Mouse (Mus musculus): Measurements from ENCODE around the gene Crybg3.
A peak's percentile ranks its signal among the peaks of the same experiment; 100 is the strongest.

The Crybg3 gene

DNA sequence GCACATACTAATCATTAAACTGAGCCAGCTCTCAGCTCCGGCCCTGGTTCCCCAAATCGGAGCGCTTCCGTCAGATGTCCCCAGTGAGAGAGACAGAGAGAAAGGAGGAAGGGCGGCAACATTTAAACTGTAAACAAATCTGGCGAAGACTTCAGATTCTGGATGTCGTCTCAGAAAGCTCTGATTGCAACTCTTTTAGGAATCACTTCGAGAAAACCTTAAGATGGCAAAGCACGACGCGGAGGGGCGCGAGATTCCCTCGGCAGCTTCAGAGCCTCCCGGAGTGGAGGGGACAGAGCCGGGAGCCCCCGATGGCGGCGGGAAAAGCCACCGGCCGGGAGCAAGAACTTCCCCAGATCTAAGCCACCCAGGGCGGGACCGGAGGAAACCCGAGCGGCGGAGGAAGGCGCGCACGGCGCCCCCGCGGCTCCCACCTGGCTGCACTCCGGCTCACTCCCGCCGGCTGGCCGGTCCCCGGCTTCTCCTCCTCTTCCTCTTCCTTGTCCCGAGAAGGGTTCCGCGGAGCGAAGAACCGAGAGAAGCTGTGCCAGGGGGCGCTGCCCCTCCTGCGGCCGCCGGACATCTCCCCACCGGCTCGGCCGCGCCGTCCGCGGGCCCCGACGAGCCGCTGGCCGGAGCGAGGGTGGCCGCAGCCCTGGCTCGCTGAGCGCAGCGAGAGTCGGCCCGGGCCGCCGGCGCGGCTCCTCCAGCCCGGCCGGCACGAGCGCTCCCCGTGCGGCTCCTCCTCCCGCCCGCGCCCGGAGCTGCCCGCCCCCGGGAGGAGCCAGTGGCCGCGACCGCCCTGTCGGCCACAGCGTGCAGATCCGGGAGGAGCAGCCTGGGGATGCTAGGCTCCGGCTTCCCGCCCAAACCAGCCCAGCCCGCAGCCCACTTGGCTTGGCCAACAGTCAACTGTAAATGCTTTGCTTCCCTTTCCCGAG, at the start of gene Crybg3:
Gene Crybg3, minus strand, starts transcription at position 669 of the 941 bp plus-strand sequence.
- peak; percentile 80 for DNase-seq (ENCODE audit: low spot score)

DNA sequence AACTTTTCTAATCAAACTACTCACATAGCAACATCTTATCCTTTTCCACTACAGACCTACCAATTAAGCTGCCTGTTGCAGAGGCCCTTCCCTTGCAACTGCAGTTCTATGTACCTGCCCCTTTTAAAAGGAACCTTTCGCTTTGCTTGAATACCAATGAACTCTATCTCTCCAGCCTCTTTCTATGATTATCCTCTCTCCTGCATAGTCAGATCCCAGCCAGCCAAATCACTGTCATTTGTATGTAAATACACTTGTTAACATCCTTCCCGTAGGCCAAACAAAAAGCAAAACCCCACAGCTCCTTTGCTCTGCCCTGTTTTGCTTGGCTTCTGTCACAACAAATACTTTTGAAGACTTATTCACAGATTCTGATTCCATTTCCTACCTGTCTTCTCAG, 43.0 kb upstream of the Crybg3 start:
- no peak for DNase-seq (ENCODE audit: low spot score)

DNA sequence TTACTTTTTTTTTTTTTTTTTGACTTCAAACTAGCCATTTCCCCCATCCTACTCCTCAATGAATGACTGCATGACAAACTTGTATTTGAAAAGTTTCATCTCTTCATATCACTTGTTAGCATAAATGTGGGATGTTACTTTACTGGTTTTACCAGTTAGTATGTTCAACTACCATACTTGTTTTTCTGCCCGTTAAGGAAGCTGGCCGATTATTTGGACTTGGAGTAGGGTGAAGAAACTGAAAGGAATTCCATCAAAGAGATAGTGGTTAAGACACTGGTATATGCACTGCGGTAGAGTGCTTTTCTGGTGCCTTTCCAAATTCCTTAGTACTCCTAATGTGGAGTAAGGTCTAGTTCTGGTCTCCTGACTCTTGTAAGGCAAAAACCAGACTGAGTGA, 39.2 kb upstream of the Crybg3 start:
- DNase-seq (ENCODE audit: low spot score), result no peak

DNA sequence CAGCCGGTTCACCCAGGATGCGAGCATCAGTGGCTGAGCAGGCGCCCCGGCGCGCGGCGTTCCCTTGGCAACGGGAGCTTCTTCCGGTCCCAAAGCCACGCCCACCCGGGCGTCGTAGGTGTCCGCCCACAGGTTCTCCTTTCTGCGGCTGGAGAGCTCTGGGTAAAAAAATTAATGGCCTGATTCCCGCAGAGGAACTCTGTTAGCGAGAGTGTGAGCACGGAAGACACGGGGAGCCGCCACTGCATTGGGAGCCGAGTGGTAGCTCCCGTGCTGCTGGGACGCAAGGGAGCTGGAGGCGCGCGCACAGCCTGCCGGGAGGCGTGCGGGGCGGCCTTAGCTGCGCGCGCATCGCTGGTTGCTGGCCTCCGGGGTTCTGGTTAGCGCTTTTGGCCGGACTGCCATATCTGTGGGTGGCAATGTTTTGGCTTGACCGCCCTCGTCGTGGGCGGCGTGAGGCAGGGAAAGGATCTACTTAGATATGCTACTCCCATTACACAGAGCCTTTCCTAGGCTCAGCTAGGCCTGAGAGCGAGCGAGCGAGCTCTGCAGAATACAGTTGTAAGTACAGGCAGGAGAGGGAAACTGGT, 38.4 kb upstream of the Crybg3 start, which contains the start of gene Arl6:
Gene Arl6, minus strand, starts transcription at position 290 of the 590 bp plus-strand sequence.
- DNase-seq (ENCODE audit: low spot score), result peak; percentile 96

DNA sequence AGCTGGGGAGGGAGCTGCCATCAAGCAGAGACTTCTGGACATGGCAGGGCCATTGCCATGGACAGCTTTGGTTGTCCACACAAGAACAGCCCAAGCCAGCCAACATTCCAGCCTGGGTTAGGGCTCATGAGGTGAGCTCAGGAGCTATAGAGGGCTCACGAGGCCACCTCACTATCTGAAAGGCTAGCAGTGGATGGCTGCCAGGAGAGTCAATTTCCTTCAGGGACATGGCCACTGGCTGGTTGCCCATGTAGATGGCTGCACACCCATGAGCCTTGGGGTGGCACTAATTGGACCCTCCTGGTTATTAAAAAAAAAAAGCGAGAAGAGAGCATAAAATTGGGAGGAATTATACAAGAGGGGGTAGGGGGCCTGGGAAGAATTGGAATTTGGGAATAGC, 33.8 kb upstream of the Crybg3 start:
- DNase-seq (ENCODE audit: low spot score), result no peak

DNA sequence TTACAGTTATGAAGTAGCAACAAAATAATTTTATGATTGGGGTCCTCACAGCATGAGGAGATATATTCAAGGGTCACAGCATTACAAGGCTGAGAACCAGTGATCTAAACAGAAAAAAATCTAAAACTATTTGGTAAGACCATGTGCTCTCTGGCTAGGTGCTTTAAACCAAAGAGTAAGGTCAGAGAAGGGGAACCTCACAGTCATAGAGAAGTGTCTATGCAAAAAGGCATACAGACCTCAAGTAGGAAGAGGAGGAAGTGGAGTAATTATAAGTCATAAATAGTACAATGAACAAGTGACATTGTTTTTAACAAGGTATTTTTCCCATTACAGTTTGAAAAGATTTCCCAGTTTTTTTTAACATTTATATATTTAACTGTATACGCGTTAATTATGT, 20.8 kb upstream of the Crybg3 start:
- no peak for DNase-seq (ENCODE audit: low spot score)

DNA sequence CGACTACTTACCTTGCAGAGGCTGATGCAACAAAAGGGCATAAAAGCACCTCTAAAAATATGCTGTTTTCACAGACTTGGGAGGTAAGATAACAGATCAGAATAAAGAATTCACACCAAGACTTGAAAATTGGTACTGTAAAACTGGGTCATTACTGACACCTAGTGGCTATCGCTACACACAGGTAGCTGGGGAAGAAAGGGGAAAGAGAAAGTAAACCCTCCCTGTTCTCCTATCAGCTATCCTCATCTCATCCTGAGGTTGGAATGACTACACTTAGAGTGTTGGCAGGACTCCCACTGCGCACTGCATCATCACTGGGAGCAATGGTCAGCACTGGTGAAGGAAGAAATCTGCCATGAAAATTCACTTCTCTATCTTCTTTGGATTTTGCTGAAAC, 16.4 kb upstream of the Crybg3 start:
- peak; percentile 72 for DNase-seq (ENCODE audit: low spot score)

DNA sequence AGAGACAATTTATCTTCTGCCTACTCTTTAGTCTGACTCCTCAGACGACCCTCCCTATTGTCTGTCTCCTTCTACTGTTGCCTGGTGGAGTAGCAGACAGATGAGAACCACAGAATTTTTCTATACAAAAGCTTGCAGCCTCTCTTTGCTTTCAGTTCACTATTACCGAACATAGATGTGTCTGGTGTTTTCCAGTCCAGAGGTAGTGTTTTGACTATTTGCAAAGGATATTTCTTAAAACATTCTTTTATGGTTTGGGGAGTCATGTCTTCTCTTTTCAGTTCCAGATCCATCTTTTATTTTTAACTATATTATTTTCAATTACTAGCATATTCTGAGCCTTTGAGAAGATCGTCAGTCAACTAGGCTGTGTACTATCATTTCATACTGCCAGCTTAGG, 14.9 kb upstream of the Crybg3 start:
- no peak for DNase-seq (ENCODE audit: low spot score)

DNA sequence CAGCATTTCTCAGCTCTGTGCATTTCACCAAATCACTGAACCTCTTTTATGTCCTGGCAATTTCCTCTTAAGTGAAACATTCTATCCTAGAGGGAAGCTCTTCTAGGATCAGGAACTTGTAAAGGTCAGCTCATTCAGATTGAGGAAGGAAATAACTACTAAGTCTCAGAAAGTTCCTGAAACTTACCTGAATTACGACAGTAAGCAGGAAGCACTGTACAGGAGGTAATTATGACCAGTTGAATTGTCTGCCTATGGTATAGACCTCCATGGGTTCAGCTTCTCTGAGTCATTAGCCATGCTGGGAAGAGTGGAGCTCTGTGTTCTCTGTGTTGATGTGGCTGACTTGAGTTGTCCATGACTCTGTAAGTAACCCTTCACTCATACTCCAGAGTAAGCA, 10.0 kb upstream of the Crybg3 start:
- no peak for DNase-seq (ENCODE audit: low spot score)

DNA sequence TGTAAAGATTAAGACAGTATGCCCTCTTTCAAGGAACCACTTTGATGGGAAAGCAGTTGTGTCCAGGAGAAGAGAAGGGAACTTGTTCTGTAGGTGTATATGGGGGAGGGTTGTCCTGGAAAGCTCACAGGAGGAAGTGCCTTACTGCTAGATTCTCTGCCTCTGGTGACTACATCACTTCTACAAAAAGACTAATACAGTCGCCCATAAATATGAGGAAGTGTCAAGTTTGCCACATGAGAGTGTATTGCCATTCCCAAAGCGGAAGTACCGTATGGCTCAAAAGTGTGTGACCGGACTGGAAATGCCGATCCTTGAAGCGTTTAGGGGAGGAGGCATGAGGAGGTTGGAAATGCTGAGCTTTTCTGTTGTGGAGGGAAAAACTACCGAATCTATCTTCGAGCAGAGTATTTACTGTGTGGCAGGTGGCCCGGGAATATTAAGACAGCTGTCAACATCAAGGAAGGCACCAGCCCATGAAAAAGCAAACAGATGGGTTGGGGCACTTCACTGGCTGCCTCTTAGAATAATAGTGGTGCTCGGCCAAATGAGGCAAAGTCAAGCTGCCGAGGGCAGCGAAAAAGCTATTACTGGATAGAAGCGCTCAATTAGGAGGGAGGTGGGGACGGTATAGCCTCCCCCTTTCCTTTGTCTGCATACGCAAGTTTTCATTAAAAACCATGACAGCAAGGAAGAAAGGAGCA, 3.5 kb upstream of the Crybg3 start:
- DNase-seq (ENCODE audit: low spot score), result peak; percentile 27

DNA sequence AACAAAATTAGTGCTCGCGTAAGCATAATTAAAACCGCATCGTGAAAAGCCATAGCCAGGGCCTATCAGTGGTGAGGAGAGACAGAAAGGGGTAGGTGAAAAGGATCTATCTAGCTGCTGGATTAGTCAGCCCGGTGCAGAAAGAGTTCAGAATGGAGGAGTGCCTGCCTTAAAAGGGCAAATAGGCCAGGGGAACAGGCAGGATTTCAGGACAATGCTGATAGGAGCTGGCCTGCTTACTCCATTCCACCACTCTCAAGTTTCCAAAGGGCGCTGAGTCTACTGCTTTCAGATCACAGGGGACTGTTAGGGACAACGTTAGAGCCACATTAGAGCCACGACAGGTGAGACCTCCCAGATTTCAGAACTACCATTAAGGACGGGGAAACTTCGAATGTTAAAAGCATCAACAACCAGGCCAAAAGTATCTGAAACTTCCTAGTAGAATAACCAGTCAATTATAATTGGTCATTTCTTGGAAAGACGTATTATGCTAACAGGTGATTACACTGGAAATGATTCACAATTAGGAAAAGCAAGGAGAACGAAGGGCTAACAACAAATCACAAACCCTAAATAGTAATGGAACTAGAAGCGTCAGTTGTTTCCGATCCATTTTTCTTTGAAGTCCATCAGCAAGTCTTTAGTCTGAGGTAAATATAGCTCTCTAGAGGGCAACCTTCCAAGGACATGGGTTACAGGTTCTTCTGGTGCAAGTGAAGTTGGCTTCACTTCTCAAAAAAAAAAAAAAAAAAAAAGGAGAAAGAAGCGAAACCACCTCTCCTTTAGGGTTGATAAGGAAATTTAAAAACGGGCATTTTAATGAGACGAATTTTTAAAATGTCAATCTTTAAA, 1.1 kb downstream of the Crybg3 start:
- DNase-seq (ENCODE audit: low spot score), result peak; percentile 55

DNA sequence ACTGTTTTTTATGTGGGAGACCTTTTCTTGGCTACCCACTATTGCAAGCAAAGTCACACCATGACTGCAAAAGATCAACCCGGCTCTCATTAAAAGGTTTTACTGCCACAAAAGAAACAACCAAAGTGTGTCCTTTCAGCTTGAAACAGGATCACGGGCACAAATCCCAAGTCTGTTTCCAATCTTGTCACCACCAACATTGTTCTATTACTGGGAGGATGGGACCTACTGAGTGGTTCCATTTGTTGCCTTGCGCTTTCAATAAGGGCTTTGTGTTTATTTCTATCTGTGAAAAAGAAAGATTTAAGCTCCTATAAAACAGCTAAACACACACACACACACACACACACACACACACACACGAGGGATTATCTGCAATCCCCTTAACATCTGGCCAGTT, 1.8 kb downstream of the Crybg3 start:
- no peak for DNase-seq (ENCODE audit: low spot score)

DNA sequence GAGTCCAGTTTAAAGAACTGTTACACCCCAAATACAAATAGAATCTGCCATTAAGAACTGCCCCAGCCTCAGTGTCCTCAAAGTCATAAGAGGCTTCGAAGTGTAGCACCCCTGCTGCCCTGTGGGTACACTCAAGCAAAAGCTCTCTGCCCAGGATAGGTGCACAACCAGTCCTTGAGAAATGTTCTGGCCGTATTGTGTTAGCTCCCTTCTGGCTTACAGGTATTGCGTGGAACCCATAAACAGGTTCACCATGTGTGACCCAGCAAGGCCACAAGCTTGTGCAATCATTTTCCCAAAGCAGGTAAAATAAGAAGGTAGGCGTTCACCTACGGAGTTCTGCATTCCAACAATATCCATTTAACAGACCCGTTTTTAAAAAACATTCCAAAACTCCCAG, 3.5 kb downstream of the Crybg3 start:
- DNase-seq (ENCODE audit: low spot score), result no peak

DNA sequence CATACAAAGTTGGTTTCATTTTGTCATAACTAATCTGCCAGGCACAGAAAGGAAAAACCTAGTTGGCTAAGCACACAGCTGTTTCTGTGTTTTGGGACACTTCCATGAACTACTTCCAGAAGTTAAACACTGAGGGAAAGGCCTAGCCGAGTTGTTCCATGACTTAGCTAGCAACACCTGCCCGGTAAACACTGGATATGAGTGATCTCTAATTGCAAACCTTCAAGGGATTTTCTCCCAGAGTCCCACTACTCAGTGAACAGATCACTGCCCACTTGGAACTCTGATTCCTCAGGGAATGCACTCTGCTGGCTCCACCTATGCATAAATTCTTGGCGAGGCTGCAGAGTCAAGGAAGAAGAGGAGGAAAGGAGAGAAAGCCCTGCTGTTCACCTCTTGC, 6.1 kb downstream of the Crybg3 start:
- DNase-seq (ENCODE audit: low spot score), result no peak

DNA sequence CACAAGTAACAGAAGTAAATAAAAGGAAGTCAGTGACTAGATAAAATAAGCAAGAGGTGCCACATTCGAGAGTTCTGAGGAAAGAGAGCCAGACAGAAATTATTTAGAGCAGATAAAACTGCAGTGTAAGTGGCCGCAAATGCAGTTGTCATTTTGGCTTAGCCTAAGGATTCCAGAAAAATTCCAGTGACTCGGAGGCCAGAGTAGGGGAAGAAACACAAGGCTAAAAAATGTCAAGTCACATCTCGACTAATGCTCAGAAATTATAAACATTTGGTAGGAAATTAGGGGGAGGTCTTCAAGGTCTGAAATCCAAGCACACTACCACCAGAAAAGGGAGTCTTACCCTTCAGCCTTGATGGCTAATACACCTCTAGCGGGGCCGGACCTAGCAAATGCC, 10.0 kb downstream of the Crybg3 start:
- DNase-seq (ENCODE audit: low spot score), result no peak

DNA sequence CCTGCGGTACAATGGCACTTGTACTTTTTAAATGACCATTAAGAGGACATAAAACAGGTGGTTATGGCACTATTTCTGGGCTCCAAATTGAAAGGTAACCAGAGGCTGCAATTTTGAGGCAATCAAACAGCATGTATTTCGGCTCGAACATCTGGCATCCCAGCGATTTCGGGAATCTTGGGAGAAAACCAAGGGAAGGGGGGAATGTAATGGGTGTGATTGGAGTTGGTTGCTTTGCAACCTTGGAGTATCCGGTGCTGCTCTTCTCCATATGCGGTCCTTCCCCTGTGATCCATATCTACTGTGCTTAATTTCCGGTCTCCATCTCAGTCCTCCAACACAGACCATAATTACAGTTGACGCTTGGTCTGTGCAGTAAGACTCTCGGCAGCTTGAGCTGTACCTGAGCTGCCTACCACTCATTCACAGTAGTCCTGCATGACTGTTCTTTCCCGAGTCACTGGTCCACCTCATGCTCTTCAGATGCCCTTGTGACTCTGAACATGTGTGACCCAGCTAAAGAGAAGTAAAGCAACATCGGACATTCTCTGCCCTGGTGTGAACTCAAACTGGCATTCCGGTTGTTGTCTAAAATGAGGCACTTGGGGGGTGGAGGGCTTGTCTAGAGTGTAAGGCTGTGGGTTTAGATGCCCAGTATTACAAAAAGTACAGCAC, 12.3 kb downstream of the Crybg3 start:
- DNase-seq (ENCODE audit: low spot score), result no peak

DNA sequence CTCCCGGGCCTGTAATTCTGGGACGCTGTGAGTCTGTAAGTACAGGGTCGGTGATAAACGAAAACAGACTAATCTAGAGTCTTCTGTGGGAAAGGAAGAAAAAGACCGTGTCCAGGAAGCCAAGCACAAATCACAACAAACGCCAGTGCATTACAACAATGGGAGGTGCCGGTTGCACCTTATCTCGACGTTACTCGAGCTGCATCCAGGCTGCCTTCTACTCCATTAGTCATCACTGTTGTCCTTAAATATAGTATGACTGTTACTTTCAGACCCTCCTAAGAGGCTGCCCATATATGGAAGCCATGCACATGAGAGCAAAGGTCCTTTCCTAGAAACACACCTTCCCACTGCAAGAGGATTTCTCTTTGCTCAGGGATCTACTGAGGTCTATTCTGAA, 13.0 kb downstream of the Crybg3 start:
- DNase-seq (ENCODE audit: low spot score), result no peak

DNA sequence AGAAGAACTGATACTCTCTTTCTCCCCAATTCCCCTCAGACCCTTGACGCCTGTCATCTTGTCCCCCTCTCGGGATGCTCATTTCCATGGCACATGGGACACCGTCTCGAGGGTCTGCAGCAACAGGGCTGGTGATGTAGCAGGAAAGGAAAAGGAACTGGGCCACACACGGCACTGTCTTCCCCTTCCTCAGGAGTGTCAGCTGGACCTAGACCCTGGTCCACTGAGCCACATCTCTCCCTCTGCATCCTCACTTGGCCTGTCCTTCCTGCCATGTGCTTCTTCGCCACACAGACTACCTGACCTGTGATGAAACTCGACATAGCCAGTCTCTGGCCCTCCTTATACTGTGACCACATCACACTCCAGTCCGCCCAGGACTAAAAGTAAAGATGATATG, 13.9 kb downstream of the Crybg3 start:
- no peak for DNase-seq (ENCODE audit: low spot score)

DNA sequence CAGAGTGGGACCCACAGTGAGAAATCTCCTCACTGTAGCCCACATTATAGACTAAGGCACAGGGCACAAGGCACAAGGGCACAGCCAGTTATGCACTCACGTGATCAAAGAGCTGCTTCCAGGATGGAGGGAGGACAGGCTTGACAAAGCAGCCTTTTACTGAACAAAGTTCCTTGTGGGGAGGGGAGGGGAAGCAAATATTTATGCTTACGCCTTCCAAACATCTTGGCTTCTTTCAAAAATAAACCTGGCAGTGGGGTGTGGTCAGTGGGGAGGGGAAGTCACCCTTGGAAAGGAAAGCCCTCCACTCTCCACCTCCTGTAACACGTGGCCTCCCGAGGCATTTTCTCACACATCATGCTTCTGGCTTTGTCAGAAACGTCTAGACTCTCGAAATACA, 14.5 kb downstream of the Crybg3 start:
- DNase-seq (ENCODE audit: low spot score), result no peak

DNA sequence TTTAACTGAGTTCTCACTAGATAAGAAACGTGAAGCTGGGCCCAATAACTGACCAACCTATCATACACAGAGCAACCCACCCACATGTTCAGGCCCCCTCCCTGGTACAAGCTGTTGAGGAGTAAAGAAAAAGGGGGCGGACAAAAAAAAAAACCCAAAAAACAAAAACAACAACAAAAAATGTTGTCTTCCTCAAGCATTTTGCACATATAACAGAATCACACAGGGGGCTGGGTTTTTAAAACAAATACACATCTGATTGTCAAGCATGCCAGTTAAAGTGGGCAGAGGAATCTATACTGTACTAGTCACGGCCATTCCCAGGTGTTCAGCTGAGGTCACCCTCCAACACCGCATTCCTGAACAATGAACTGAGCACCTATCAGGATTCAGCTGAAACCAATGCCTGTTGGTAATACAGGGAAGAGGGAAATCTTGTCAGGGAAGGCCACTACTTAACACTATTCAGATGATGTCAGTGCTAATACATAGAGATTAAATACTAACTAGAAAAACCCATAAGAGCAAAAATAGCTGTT, 15.0 kb downstream of the Crybg3 start:
- no peak for DNase-seq (ENCODE audit: low spot score)

DNA sequence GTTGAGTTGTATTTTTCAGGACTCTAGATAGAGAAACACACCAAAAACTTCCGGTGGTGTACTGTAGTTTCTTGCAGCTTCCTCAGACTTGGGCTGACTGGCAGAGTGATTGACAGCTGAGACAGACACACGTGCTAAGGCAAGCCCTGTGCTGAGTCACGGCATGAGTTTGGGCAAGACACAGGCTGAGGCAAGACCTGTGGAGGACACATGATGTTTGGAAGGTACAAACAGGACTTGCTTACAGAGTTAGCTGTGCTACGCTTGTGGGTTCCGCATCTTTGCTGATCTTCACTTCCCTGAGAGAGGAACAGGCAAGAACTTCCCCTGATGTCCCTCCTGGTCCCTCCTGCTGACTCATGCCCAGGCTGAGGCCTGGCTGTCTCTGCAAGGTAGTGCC, 17.3 kb downstream of the Crybg3 start:
- DNase-seq (ENCODE audit: low spot score), result no peak

Data from embryo, embryonic 10 days (tissue).